Mouse (Mus musculus): Measurements from ENCODE around the gene Eps8. TPM values are rescaled to one million over a fixed set of nuclear protein-coding genes. Genes with fewer than 3 reads are reported as not detected.

The Eps8 gene
- polyA plus RNA-seq, 1 experiment from 2014 or later: 24.5 TPM

- Histone ChIP-seq H3K4me2 (no peak overlapping the region), H3K9ac (no peak overlapping the region), H3K9me3 (ENCODE audit: low read depth, low read length) (no peaks in the 10 kb centered on the region), H3K36me3 (ENCODE audit: insufficient read depth) (no peaks in the 10 kb centered on the region), H3K4me1 (ENCODE audit: insufficient read depth) (no peaks in the 10 kb centered on the region), H3K27ac (ENCODE audit: low read depth) (peak overlapping the region; percentile 42; the same call in 1 of the 2 replicates), H3K4me3 (ENCODE audit: low read depth, low read length) (no peak overlapping the region), H3K27me3 (ENCODE audit: insufficient read depth, low read length) (no peaks in the 10 kb centered on the region)
- TF ChIP-seq CTCF (IDR thresholded peaks at IDR 0.05; ENCODE audit: low read depth): no peak
- DNase-seq: peak; percentile 41
- ATAC-seq (ENCODE audit: insufficient read depth): peak; percentile 91
- WGBS: 61% methylated on average over 14 of the region's 14 CpGs
Observed at GRCm38 (mm10) chr6:137433521-137434137, 221.0 kb downstream of the Eps8 start.

Other genes starting within 250 kb of the Eps8 start
- 191 and 193 TPM in 2 replicates for gene Strap, start 80.2 kb upstream of the Eps8 start, polyA plus RNA-seq (2014; fragmentation: Nextera tagmentation; extraction: Ambion mirVana)
- gene Dera, start 99.7 kb upstream of the Eps8 start, polyA plus RNA-seq (2014; fragmentation: Nextera tagmentation; extraction: Ambion mirVana): 62.0 and 64.2 TPM in 2 replicates

Measured in lung, embryonic 14.5 days (tissue).